Mouse (Mus musculus): ENCODE data around the gene Mettl23. TPM values are rescaled to one million over a fixed set of nuclear protein-coding genes. Genes with fewer than 3 reads are reported as not detected.
"Not testable (repeated sequence)": the region's sequence is repeated elsewhere in the genome, so short reads cannot be mapped to it uniquely, and the experiment has no call there.

Gene Mettl23
- polyA plus RNA-seq, 1 experiment from 2014 or later: 63.8 TPM

GRCm38 (mm10) chr11:116821057-116821940 lies 21.8 kb upstream of the Mettl23 start:
- Histone ChIP-seq H3K27me3 (replicated peaks) (no peaks in the 10 kb centered on the region), H3K4me1 (peaks cover 74% of the 10 kb centered on the region), H3K4me3 (peak overlapping the region; percentile 29), H3K36me3 (peaks cover 3% of the 10 kb centered on the region; the same call in 1 of the 2 replicates), H3K9ac (peak overlapping the region; percentile 77), H3K27ac (replicated peaks) (peak overlapping the region; percentile 96), H3K9me3 (no peaks in the 10 kb centered on the region), H3K4me2 (peak overlapping the region; percentile 58)
- 27% methylated on average over 13 of the region's 13 CpGs for WGBS
- peak; percentile 29; the same call in 1 of the 2 replicates for ATAC-seq (ENCODE audit: extremely low read depth, insufficient number of reproducible peaks, low FRiP score, low TSS enrichment)

- no peak for ATAC-seq (ENCODE audit: extremely low read depth, insufficient number of reproducible peaks, low FRiP score, low TSS enrichment)
- Histone ChIP-seq H3K4me2 (peak overlapping the region; percentile 58), H3K9ac (peak overlapping the region; percentile 77), H3K36me3 (peaks cover 3% of the 10 kb centered on the region; the same call in 1 of the 2 replicates), H3K4me3 (no peak overlapping the region), H3K4me1 (peaks cover 74% of the 10 kb centered on the region), H3K9me3 (no peaks in the 10 kb centered on the region), H3K27me3 (replicated peaks) (no peaks in the 10 kb centered on the region), H3K27ac (replicated peaks) (peak overlapping the region; percentile 96)
- 64% methylated on average over 10 of the region's 10 CpGs for WGBS
Observed at GRCm38 (mm10) chr11:116822215-116822614, 20.9 kb upstream of the Mettl23 start.

- Histone ChIP-seq H3K9me3 (no peaks in the 10 kb centered on the region), H3K4me3 (no peak overlapping the region), H3K36me3 (peaks cover 3% of the 10 kb centered on the region; the same call in 1 of the 2 replicates), H3K27ac (replicated peaks) (peak overlapping the region; percentile 96), H3K27me3 (replicated peaks) (no peaks in the 10 kb centered on the region), H3K4me2 (peak overlapping the region; percentile 58), H3K9ac (peak overlapping the region; percentile 77), H3K4me1 (peaks cover 74% of the 10 kb centered on the region)
- no peak for ATAC-seq (ENCODE audit: extremely low read depth, insufficient number of reproducible peaks, low FRiP score, low TSS enrichment)
- WGBS: 81% methylated on average over 10 of the region's 10 CpGs
Observed at GRCm38 (mm10) chr11:116822626-116823025, 20.5 kb upstream of the Mettl23 start.

- no peak for ATAC-seq (ENCODE audit: extremely low read depth, insufficient number of reproducible peaks, low FRiP score, low TSS enrichment)
- Histone ChIP-seq H3K27me3 (replicated peaks) (no peaks in the 10 kb centered on the region), H3K36me3 (peaks cover 3% of the 10 kb centered on the region; the same call in 1 of the 2 replicates), H3K4me3 (no peak overlapping the region), H3K4me1 (peaks cover 77% of the 10 kb centered on the region), H3K27ac (replicated peaks) (no peak overlapping the region), H3K9ac (no peak overlapping the region), H3K9me3 (no peaks in the 10 kb centered on the region), H3K4me2 (no peak overlapping the region)
- WGBS: 98% methylated on average over 2 of the region's 2 CpGs
Observed at GRCm38 (mm10) chr11:116823255-116823654, 19.8 kb upstream of the Mettl23 start.

- H3K4me3 ChIP-seq; H3K9ac ChIP-seq; H3K36me3 ChIP-seq; H3K4me2 ChIP-seq; H3K27me3 ChIP-seq (replicated peaks); ATAC-seq (ENCODE audit: extremely low read depth, insufficient number of reproducible peaks, low FRiP score, low TSS enrichment); H3K9me3 ChIP-seq; H3K27ac ChIP-seq (replicated peaks): not testable (repeated sequence)
- H3K4me1 ChIP-seq: peaks cover 79% of the 10 kb centered on the region
- 93% methylated on average over 10 of the region's 10 CpGs for WGBS
Observed at GRCm38 (mm10) chr11:116823885-116824284, 19.2 kb upstream of the Mettl23 start.

DNA sequence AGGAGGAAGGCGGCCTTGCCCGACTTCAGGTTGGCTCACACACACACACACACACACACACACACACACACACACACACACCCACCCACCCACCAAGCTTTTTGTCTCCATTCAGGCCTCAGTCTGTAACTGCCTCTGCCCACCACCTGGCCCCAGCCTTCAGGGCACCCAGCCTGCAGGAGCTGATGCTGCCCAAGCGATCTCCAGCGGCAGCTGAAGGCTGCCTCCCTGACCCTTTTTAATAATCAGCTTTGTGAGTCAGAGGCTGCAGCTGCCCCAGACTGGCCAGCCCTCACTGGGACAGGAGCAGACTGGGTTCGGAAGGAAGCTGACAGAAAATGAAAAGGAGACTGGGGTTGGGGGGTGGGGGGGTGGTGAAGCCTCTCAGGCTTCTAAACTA lies 17.8 kb upstream of the Mettl23 start:
- H3K4me3 ChIP-seq: peak overlapping the region; percentile 10
- peaks cover 73% of the 10 kb centered on the region for H3K4me1 ChIP-seq
- peak overlapping the region; percentile 48; the same call in 1 of the 2 replicates for H3K27ac ChIP-seq (replicated peaks)
- peak overlapping the region; percentile 45; the same call in 1 of the 2 replicates for H3K9ac ChIP-seq
- WGBS: 60% methylated on average over 5 of the region's 5 CpGs
- H3K4me2 ChIP-seq: peak overlapping the region; percentile 27; the same call in 1 of the 2 replicates
- no peak for ATAC-seq (ENCODE audit: extremely low read depth, insufficient number of reproducible peaks, low FRiP score, low TSS enrichment)
- no peaks in the 10 kb centered on the region for H3K9me3 ChIP-seq
- no peaks in the 10 kb centered on the region for H3K27me3 ChIP-seq (replicated peaks)
- peaks cover 3% of the 10 kb centered on the region; the same call in 1 of the 2 replicates for H3K36me3 ChIP-seq

DNA sequence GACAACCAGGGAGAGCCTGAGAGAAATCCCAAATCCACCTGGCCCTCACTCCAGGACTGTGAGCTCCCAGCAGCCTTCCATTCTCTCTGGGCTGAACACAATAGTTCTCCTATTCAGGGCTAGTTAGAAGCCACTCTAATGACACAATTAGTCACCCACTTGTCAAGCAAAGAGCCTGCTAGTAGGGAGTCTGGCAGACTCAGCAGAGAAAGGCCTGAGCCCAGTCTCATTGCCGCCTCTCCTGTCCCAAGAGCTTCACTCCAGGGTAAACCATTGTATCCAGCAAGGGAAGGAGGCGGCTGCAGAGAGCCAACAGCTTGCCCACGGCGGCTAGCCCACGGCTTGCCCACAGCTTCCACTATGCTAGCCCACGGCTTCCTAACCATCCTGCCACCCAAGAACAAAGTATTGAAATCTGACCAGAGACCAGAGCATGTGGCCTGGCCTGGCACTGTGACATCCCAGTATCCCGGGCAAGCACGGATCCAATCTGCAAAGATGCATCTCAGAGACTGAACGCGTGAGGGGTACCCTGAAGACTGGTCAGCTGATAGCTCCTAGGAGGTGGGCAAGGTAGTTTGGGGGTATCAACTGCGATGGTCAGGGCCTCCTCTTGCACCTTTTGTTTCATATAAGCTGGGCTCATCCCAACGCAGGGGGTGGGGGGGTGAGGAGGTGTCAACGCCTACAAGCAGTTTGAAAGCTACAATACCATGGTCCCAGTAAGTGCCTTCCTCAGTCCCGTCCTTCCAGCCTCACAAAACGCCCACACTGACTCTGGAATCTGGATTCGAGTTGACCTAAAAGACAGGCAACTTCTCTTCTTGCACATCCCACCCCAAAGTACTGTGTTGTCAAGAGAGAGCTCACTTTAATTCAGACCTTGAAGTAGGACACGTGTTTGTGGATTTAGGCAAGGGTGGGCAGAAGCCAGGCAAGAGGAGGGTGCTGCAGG lies 16.3 kb upstream of the Mettl23 start:
- peak overlapping the region; percentile 83 for H3K4me3 ChIP-seq
- H3K4me1 ChIP-seq: peaks cover 57% of the 10 kb centered on the region
- WGBS: 41% methylated on average over 17 of the region's 17 CpGs
- no peaks in the 10 kb centered on the region for H3K27me3 ChIP-seq (replicated peaks)
- H3K4me2 ChIP-seq: peak overlapping the region; percentile 85
- H3K27ac ChIP-seq (replicated peaks): peak overlapping the region; percentile 83
- ATAC-seq (ENCODE audit: extremely low read depth, insufficient number of reproducible peaks, low FRiP score, low TSS enrichment): no peak
- peaks cover 12% of the 10 kb centered on the region for H3K36me3 ChIP-seq
- H3K9ac ChIP-seq: peak overlapping the region; percentile 94
- H3K9me3 ChIP-seq: no peaks in the 10 kb centered on the region

DNA sequence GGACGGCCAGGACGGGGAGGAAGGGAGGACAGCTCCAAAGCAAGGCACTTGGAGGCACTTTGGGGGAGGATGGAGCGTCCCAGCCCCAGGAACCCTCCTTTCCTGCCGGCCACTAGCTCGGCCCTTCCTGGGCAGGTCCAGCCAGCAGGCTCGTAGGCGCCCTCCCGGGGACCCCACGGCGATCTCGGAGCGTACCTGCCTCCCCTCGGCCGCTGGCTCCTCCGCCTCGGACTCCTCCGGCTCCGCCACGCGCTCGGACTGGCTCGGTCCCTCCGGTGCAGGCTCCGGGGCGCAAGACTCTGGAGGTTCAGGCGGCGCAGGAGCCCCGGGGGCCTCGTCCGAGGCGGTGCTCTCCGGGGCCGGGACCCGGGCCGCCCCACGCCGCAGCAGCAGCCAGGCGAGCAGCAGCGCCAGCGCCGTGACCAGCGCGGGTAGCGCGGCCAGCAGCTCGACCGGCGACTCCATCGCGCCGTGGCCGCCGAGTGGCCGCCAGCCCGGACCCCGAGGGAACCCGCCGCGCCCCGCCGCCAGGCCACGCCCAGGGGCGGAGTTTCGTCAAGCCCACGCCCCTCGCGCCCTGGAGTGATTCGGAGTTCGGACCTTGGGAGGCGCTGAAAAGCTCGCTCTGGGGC lies 15.4 kb upstream of the Mettl23 start, which contains the start of gene Mxra7:
Mxra7 (minus strand) TSS at position 513 of the 632 bp plus-strand sequence.
- peak within 1 kb of the TSS; percentile 85 for H3K4me2 ChIP-seq
- ATAC-seq (ENCODE audit: extremely low read depth, insufficient number of reproducible peaks, low FRiP score, low TSS enrichment): peak; percentile 53
- H3K27me3 ChIP-seq (replicated peaks): no peaks in the 10 kb centered on the region
- H3K27ac ChIP-seq (replicated peaks): peak within 1 kb of the TSS; percentile 83
- peak within 1 kb of the TSS; percentile 83 for H3K4me3 ChIP-seq
- WGBS: under 1% methylated on average over 71 of the region's 71 CpGs
- H3K4me1 ChIP-seq: peaks cover 49% of the 10 kb centered on the region
- peak within 1 kb of the TSS; percentile 94 for H3K9ac ChIP-seq
- no peaks in the 10 kb centered on the region for H3K9me3 ChIP-seq
- peaks cover 12% of the 10 kb centered on the region for H3K36me3 ChIP-seq

DNA sequence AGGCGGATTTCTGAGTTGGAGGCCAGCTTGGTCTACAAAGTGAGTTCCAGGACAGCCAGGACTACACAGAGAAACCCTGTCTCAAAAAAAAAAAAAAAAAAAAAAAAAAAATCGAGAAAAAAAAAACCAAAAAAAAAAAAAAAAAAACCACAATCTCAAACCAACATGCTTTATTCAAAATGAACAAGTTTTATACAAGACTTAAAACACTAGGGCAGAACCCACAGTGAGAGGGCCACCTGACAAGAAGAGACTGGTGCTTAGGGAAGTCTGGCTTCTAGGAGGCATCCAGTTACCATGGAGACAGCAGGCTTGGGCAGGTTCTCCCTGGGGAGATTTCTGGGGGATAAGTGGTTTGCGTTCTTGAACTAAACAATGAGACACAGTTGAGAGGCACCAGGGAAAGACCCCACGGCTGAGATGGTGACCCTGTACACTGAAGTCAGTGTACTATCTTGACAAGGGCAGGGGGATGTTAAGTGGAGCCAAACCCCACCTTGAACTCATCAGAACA lies 10.8 kb upstream of the Mettl23 start:
- peaks cover 55% of the 10 kb centered on the region for H3K36me3 ChIP-seq
- H3K4me2 ChIP-seq: no peak overlapping the region
- WGBS: 42% methylated on average over 4 of the region's 4 CpGs
- no peak overlapping the region for H3K9ac ChIP-seq
- no peaks in the 10 kb centered on the region for H3K27me3 ChIP-seq (replicated peaks)
- ATAC-seq (ENCODE audit: extremely low read depth, insufficient number of reproducible peaks, low FRiP score, low TSS enrichment): no peak
- no peak overlapping the region for H3K27ac ChIP-seq (replicated peaks)
- H3K9me3 ChIP-seq: no peaks in the 10 kb centered on the region
- no peak overlapping the region for H3K4me3 ChIP-seq
- H3K4me1 ChIP-seq: peaks cover 25% of the 10 kb centered on the region

- no peaks in the 10 kb centered on the region for H3K27me3 ChIP-seq (replicated peaks)
- H3K36me3 ChIP-seq: peaks cover 82% of the 10 kb centered on the region
- H3K9me3 ChIP-seq: no peaks in the 10 kb centered on the region
- no peak overlapping the region for H3K27ac ChIP-seq (replicated peaks)
- no peak overlapping the region for H3K4me3 ChIP-seq
- 88% methylated on average over 1 of the region's 1 CpGs for WGBS
- no peak overlapping the region for H3K9ac ChIP-seq
- no peak for ATAC-seq (ENCODE audit: extremely low read depth, insufficient number of reproducible peaks, low FRiP score, low TSS enrichment)
- peaks cover 18% of the 10 kb centered on the region for H3K4me1 ChIP-seq
- H3K4me2 ChIP-seq: no peak overlapping the region
Observed at GRCm38 (mm10) chr11:116834954-116835353, 8.1 kb upstream of the Mettl23 start.
